Mouse (Mus musculus): ENCODE measurements around the gene Ifi206.

DNA sequence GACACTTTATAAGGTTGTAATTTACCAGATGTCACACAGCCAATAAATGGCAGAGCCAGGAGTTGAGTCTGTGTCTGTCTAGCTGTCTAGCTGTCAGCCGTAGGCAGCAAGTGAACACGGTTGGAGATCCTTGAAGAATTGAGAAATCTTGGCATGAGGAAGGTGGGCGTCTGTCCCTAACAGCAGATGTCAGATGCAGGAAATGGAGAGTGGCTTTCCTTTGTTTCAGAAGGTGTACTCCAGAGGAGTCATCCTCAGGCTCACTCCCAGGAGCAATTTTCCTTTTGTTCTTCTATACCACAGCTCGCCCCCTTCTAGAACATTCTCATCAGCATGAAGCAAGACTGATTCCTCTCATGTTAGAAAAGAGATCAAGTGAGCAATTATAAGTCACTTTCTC is 40.2 kb downstream of the Ifi206 start:
- TF ChIP-seq CTCF (IDR thresholded peaks at IDR 0.05; ENCODE audit: low read depth) (no peak), EP300 (IDR thresholded peaks at IDR 0.05; ENCODE audit: low read depth) (no peak)
